Mouse (Mus musculus) lung, adult 10 weeks (tissue): ENCODE measurements around the gene Olfr1380. TPM values are rescaled to one million over a fixed set of nuclear protein-coding genes. Genes with fewer than 3 reads are reported as not detected.

Experiments
- polyA plus RNA-seq: library from polyadenylated mRNA; stranded (reverse); fragments of 350-450 nt; fragmentation: Illumina TruSeq; extraction: RNeasy Lipid Tissue Mini Kit (QIAGEN cat#74804); gene quantifications from one replicate; pipeline ENCODE4 v1.2.3, GENCODE M21; 2014; ENCODE audit warnings: low read depth, low replicate concordance; ENCODE audit not compliant: insufficient read depth

Gene Olfr1380
- polyA plus RNA-seq = not detected

GRCm38 (mm10) chr11:49556578-49556977 lies at the start of gene Olfr1380:
Gene Olfr1380, plus strand, starts transcription at chr11:49556878.

DNA sequence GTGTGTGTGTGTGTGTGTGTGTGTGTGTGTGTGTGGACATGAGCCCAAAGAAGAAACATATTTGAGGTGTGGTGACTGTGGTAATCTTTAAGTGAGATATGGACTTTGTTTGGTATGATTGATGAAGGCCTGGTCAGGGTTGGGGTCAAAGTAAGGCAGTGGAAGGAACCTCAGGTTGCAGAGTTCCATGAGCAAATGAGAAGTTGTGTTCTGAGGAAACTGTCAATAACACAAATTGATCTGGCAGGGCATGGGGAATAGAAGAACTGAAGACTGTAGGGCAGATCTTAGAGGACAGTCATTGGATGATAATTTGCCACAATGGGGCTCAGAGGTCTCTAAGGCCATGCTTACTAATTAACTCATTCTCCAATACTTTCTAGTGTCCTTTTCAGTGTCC lies 37.3 kb upstream of the Olfr1380 start, which contains the start of gene Olfr1383:
TSS of gene Olfr1383 (plus strand) at position 301 of the 400 bp plus-strand sequence.

GRCm38 (mm10) chr11:49527947-49528346 lies 28.7 kb upstream of the Olfr1380 start, which contains the start of gene Olfr1382:
Gene Olfr1382, plus strand, starts transcription at chr11:49528247.

GRCm38 (mm10) chr11:49543149-49543548 lies 13.5 kb upstream of the Olfr1380 start, which contains the start of gene Olfr1381:
Gene Olfr1381, plus strand, starts transcription at chr11:49543449.

DNA sequence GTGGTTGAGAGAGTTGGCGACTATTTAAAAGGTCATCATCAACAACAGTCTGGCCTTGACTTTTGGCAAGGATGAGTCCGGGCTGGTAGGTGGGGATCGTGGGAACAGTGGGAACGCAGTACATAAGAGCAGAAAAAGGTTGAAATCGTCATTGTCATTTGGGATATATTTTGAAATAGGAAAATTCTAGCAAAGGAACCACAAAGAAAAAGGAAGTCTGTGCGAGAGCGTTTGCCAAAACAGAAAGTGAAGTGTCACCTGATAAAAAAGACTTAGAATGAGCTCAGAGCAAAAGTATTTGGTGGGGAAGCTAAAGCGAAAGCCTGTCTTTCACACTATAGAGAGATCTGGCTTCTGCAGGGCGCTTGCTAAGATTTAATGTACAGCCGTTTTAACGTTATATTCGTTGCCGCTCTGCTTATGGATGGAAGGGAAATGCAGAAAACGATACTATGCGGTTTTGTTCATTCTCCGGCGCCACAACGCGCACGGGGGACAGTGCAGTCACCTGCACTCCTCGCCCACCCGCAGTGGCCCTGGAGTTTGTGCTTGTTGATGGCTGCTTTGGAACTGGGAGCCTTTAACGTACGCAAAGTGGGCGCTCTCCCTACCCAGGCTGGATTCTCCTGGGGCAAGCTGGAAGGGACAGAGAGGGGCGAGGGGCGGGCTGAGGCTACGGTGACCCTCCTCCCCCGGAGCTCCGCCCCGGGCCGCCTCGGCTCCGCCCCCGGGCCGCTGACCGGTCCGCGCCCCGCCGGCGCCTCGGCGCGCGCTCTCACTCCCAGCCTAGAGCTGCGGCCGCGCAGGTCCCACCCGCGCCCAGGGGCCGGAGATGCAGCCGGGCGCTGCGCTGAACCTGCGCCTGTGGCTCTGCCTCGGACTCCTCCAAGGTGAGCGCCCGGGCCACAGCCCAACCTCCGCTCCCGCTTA lies 52.5 kb downstream of the Olfr1380 start, which contains the start of gene Flt4:
TSS of gene Flt4 (plus strand) at position 326 of the 930 bp plus-strand sequence.

Other genes with a start within 250 kb of the Olfr1380 start
- not detected for gene Olfr1391, start 234.1 kb upstream of the Olfr1380 start, polyA plus RNA-seq
- not detected for gene Olfr1390, start 221.7 kb upstream of the Olfr1380 start, polyA plus RNA-seq
- gene Olfr1389, start 133.8 kb upstream of the Olfr1380 start, polyA plus RNA-seq = not detected
- not detected for gene Olfr1388, start 120.3 kb upstream of the Olfr1380 start, polyA plus RNA-seq
- not detected for gene Olfr1387, start 101.5 kb upstream of the Olfr1380 start, polyA plus RNA-seq
- not detected for gene Olfr1386, start 91.8 kb upstream of the Olfr1380 start, polyA plus RNA-seq
- not detected for gene Olfr1385, start 67.8 kb upstream of the Olfr1380 start, polyA plus RNA-seq
- gene Olfr1384, start 50.2 kb upstream of the Olfr1380 start, polyA plus RNA-seq = not detected
- gene Olfr1383, start 37.2 kb upstream of the Olfr1380 start, polyA plus RNA-seq = not detected
- not detected for gene Olfr1382, start 28.6 kb upstream of the Olfr1380 start, polyA plus RNA-seq
- gene Olfr1381, start 13.4 kb upstream of the Olfr1380 start, polyA plus RNA-seq = not detected
- gene Flt4, start 52.4 kb downstream of the Olfr1380 start, polyA plus RNA-seq = 7.2 TPM
- gene Scgb3a1, start 106.7 kb downstream of the Olfr1380 start, polyA plus RNA-seq = 1,932 TPM
- gene Cnot6, start 155.8 kb downstream of the Olfr1380 start, polyA plus RNA-seq = 18.5 TPM
- gene Gfpt2, start 237.3 kb downstream of the Olfr1380 start, polyA plus RNA-seq = 7.0 TPM